Mouse (Mus musculus) megakaryocyte, embryonic 14.5 days (primary cell): Measurements from ENCODE around the gene Rhot1. TPM values are rescaled to one million over a fixed set of nuclear protein-coding genes. Genes with fewer than 3 reads are reported as not detected.
"Not testable (repeated sequence)": the region's sequence is repeated elsewhere in the genome, so short reads cannot be mapped to it uniquely, and the experiment has no call there.

ENCODE experiments used
- H3K27me3 ChIP-seq: replicated peaks from 2 replicates; pipeline ENCODE3; 2012; ENCODE audit warnings: inconsistent platforms
- H3K36me3 ChIP-seq: replicated peaks from 2 replicates; pipeline ENCODE3; 2012; ENCODE audit warnings: low read length, inconsistent platforms, mixed read lengths
- H3K4me1 ChIP-seq: 2 replicates; pipeline ENCODE4 v1.6.1; 2012; ENCODE audit warnings: inconsistent platforms
- H3K4me3 ChIP-seq: replicated peaks from 2 replicates; pipeline ENCODE3; 2012; ENCODE audit warnings: moderate library complexity, mild to moderate bottlenecking, inconsistent platforms
- H3K9me3 ChIP-seq: 2 replicates; pipeline ENCODE4 v1.6.1; 2012; ENCODE audit warnings: inconsistent platforms
- FLI1 ChIP-seq: IDR thresholded peaks from 2 replicates; pipeline ENCODE4 v1.6.1; 2012; ENCODE audit warnings: low read length, inconsistent platforms, mixed read lengths
- GATA1 ChIP-seq: IDR thresholded peaks from 3 replicates; pipeline ENCODE4 v1.6.1; 2012; ENCODE audit warnings: mixed read lengths, low read length, inconsistent platforms, borderline replicate concordance
- polyA plus RNA-seq: library from polyadenylated mRNA; stranded (reverse); fragments of >175 nt; gene quantifications from 2 replicates; pipeline ENCODE4 v1.2.3, GENCODE M21; 2012; ENCODE audit warnings: low replicate concordance; ENCODE audit not compliant: insufficient read depth

The Rhot1 gene
- polyA plus RNA-seq, 1 experiment: 3.2 TPM

DNA sequence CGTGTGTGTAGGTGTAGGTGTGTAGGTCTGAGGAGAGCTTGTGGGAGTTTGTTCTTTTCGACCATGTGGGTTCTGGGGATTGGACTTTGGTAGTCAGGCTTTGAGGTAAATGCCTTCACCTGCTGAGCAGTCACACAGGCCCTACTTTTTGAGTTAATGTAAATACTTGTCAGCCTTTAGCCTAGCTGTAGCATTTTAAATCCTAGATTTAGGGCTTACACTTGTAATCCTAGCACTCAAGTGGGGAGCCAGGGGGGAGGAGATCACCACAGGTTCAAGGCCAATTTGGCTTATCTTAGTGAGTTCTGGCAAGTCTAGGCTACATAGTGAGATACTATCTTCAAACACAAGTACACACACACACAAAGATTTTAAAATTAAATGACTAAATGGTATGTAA is 3.5 kb downstream of the Rhot1 start:
- no peaks in the 10 kb centered on the region for H3K9me3 ChIP-seq
- H3K27me3 ChIP-seq: no peaks in the 10 kb centered on the region
- peaks cover 36% of the 10 kb centered on the region for H3K4me1 ChIP-seq
- peaks cover 32% of the 10 kb centered on the region for H3K36me3 ChIP-seq
- no peak overlapping the region for H3K4me3 ChIP-seq
- TF ChIP-seq GATA1 (no peak), FLI1 (no peak)

DNA sequence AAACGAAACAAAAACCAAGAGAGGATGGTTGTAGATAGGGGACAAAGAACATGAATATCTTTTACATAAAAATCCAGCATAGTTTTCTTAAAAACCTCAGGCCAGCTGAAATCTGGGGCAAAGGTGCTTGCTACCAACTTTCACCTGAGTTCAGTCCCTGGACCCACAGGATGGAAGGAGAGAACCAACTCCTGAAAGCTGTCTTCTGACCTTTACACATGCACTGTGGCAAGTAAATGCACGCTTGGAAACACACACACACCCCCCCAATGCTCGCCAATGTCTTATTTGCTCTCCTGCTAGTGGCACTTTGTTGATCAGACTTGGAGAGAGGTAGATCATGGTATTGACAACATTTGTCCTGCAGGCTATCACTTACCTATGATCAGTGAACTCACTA is 6.5 kb downstream of the Rhot1 start:
- no peak for TF ChIP-seq GATA1
- TF ChIP-seq FLI1: no peak
- Histone ChIP-seq H3K4me3 (no peak overlapping the region), H3K36me3 (peaks cover 40% of the 10 kb centered on the region), H3K9me3 (no peaks in the 10 kb centered on the region), H3K4me1 (peaks cover 42% of the 10 kb centered on the region), H3K27me3 (no peaks in the 10 kb centered on the region)

DNA sequence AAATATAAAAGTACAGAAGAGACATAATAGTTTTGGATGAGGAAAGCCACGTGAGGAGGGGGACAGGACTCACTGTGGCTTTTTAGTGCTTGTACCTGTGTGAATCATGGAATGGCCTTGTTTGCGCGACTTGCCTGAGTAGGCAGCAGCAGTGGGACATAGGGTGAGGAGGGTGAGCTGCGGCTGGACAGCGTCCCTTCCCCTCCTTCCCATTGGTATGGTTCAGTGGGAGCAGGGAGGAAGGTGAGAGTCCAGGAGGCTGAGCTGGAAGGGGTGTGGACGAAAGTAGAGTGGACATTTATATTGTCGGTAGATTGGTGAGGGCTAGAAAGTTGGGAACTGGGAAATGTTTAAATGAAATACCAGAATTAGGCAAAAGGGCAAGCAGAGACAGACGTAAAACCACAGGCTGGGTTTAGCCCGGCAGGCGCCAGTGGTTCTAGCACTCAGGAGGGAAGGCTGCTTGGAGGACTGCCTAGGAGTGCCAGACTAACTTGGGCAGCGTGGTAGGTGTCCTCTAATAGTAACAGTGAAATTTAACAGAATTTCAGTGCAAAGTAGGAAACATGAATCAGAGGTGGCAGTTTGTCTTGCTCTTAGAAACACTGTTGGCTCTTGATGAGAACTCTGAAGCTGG is 10.0 kb downstream of the Rhot1 start:
- Histone ChIP-seq H3K27me3 (no peaks in the 10 kb centered on the region), H3K9me3 (no peaks in the 10 kb centered on the region), H3K36me3 (peaks cover 57% of the 10 kb centered on the region), H3K4me1 (peaks cover 31% of the 10 kb centered on the region), H3K4me3 (peak overlapping the region; percentile 72)
- TF ChIP-seq FLI1: no peak

DNA sequence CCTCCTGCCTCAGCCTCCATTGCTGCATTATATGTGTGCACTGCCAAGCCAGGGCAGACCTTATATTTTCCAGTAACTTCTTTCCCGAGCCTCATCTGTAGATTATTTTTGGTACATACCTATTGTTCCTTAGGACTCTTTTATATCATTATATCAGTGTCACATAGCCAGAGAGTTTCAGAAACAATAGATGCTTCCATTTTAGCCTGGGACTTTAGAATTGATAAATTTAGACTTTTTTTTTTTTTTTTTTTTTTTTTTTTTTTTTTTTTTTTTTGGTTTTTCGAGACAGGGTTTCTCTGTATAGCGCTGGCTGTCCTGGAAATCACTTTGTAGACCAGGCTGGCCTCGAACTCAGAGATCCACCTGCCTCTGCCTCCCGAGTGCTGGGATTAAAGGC is 21.2 kb downstream of the Rhot1 start:
- not testable (repeated sequence) for H3K27me3 ChIP-seq, H3K9me3 ChIP-seq, H3K4me3 ChIP-seq, H3K4me1 ChIP-seq
- peaks cover 76% of the 10 kb centered on the region for H3K36me3 ChIP-seq

DNA sequence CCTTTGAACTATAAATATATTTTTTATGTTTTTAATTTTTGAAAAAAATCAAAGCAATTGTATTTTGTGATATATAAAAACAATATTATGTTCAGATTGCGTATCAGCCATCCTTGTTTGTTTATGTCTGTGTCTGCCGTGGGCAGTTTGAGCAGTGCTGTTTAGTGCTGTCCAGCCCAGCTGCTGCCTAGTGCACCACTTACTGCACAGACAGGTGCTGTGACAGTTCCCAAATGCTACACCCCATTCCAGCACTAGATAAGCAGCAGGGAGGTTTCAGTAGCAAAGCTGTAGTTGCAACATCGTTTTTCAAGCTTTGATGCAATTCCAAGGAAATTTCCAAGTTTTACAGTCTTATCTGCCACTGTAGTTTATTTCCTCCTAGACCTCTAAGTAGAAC is 28.5 kb downstream of the Rhot1 start:
- Histone ChIP-seq H3K36me3 (peaks cover 77% of the 10 kb centered on the region), H3K27me3 (no peaks in the 10 kb centered on the region), H3K9me3 (no peaks in the 10 kb centered on the region), H3K4me3 (no peak overlapping the region), H3K4me1 (no peaks in the 10 kb centered on the region; the same call in 1 of the 2 replicates)
- TF ChIP-seq FLI1 (no peak), GATA1 (no peak)

DNA sequence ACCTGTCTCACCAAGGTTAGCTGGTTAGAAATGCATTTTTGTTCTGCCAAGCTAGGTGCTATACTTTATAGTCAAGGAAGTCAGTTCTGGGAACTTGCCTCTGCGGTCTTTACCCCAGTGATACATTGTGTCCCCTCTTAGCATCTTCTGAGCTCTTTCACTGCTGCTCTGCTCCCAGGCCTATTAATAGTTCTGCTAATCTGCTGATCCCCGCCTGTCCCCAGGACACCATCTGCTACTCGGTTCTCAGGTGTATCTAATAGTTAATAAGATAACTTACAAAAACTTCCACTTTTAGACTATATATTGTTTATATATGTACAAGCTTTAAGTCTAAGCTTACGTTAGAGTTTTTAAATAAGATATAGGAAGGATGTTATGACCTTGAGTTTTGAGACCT is 29.5 kb downstream of the Rhot1 start:
- Histone ChIP-seq H3K9me3 (no peaks in the 10 kb centered on the region), H3K4me1 (no peaks in the 10 kb centered on the region; the same call in 1 of the 2 replicates), H3K27me3 (no peaks in the 10 kb centered on the region), H3K36me3 (peaks cover 77% of the 10 kb centered on the region), H3K4me3 (no peak overlapping the region)
- no peak for TF ChIP-seq FLI1
- TF ChIP-seq GATA1: no peak

DNA sequence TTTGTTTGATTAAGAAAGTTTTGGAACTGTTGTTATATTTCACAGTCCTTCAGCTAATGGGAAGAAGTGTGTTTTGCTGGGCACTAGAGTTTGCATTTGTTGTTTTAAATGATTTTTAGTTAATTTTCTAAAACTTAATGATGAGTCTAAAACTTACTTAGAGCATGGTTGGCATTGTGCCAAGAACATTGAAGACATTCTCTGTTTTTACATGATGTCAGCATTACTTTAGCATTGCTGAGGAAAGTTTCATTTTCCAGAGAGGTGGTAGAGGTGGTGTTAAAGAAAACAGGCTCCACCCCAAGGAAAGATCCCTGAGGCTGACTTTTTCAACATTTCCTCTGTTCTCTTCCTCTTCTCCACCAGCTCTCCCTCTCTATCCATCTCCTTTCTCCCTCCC is 38.2 kb downstream of the Rhot1 start:
- H3K4me1 ChIP-seq: no peaks in the 10 kb centered on the region
- H3K9me3 ChIP-seq: no peaks in the 10 kb centered on the region
- peaks cover 96% of the 10 kb centered on the region for H3K36me3 ChIP-seq
- H3K27me3 ChIP-seq: no peaks in the 10 kb centered on the region
- H3K4me3 ChIP-seq: no peak overlapping the region
- TF ChIP-seq FLI1 (no peak), GATA1 (no peak)

DNA sequence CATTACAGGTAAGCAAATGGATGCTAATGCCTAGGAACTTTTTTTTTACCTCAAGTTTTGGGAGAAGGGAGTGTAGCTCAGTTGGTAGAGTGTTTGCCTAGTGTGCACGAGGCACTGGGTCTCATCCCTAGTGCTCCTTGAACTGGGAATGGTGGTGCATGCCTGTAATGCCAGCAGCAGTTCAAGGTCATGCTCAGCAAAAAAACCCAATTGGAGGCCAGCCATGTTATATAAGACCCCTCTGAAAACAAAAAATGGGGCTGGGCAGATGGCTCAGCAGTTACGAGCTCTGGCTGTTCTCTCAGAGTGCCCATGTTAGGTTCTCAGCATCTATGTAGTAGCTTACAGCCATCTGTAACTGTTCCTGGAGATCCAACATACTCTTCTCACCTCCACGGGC is 39.7 kb downstream of the Rhot1 start:
- H3K27me3 ChIP-seq: no peaks in the 10 kb centered on the region
- H3K36me3 ChIP-seq: peaks cover 91% of the 10 kb centered on the region
- H3K4me3 ChIP-seq: no peak overlapping the region
- H3K4me1 ChIP-seq: no peaks in the 10 kb centered on the region
- no peaks in the 10 kb centered on the region for H3K9me3 ChIP-seq
- no peak for TF ChIP-seq GATA1
- TF ChIP-seq FLI1: no peak

DNA sequence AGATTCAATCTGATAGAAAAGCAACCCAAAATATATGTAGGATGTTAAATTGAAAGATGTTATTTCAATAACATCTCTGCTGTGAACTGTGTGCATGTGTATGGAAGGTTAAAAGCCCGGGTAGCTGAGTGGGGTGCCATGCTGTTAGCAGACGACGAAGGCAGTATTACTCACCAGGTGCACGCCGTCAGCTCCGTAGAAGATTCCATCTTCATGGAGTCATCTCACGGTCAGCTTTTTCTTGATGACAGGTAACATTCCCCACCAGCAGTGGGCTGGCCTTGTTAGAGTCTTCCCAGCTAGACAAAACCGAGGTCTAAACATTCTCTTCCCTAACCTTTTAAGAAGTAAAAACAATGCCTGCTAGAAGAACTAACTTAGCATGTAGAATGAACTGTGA is 55.3 kb downstream of the Rhot1 start:
- Histone ChIP-seq H3K27me3 (no peaks in the 10 kb centered on the region), H3K4me1 (no peaks in the 10 kb centered on the region), H3K4me3 (no peak overlapping the region), H3K36me3 (peaks cover 85% of the 10 kb centered on the region), H3K9me3 (no peaks in the 10 kb centered on the region)
- TF ChIP-seq GATA1 (no peak), FLI1 (no peak)

DNA sequence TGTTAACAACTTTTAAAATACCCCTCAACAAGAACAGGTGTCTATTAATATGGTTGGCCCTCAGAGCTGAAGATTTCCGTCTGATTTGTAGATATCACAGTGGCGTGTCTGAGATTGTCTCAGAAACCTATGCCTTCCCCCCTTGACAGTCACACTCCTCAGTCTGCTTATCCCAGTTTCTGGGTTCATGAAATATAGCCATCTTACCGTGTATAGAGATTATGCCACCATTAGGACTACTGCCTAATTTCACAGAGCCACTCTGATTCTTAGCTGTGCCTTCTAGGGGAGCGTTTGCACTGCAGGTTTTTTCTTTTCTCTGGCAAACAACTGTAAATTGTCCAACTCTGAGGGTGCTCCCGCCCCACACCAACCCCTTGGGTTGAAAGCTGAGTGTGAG is 62.3 kb downstream of the Rhot1 start:
- TF ChIP-seq GATA1 (no peak), FLI1 (no peak)

DNA sequence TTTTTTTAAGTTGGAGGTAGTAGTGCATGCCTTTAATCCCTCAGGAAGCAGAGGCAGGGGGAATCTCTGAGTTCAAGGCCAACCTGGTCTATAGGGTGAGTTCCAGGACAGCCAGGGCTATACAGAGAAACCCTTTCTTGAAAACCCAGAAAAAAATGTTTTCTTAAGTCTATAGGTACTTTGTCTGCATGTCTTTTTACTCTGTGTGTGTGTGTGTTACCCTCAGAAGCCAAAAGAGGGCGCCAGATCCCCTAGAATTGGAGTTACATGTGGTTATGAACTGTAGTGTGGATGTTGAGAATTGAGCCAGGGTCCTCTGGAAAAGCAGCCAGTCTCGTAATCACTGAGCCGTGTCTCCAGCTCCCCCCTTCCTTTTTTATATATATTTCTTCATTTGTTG is 66.2 kb downstream of the Rhot1 start:
- Histone ChIP-seq H3K4me3 (no peak overlapping the region), H3K36me3 (no peaks in the 10 kb centered on the region), H3K4me1 (peaks cover 6% of the 10 kb centered on the region; the same call in 1 of the 2 replicates), H3K9me3 (peaks cover 17% of the 10 kb centered on the region), H3K27me3 (peaks cover 9% of the 10 kb centered on the region)
- TF ChIP-seq FLI1: no peak
- no peak for TF ChIP-seq GATA1

More for the DNA sequence above, 62.3 kb downstream of the Rhot1 start:
- peaks cover 6% of the 10 kb centered on the region; the same call in 1 of the 2 replicates for H3K4me1 ChIP-seq
- H3K9me3 ChIP-seq: peaks cover 17% of the 10 kb centered on the region
- H3K36me3 ChIP-seq: peaks cover 25% of the 10 kb centered on the region
- H3K27me3 ChIP-seq: peaks cover 1% of the 10 kb centered on the region
- no peak overlapping the region for H3K4me3 ChIP-seq
